Mouse (Mus musculus): ENCODE results near the gene Kdsr. TPM values are rescaled to one million over a fixed set of nuclear protein-coding genes. Genes with fewer than 3 reads are reported as not detected.
A peak's percentile ranks its signal among the peaks of the same experiment; 100 is the strongest.

Kdsr gene
- polyA plus RNA-seq (2012; rRNA removed) (7.2 and 7.9 TPM in 2 replicates), polyA plus RNA-seq (2014; fragmentation: Nextera tagmentation; extraction: Ambion mirVana) (16.2 and 17.4 TPM in 2 replicates)

GRCm38 (mm10) chr1:106759572-106760435 lies at the start of gene Kdsr:
Kdsr (minus strand) TSS chr1:106759727.
- Histone ChIP-seq H3K4me2 (replicated peaks; ENCODE audit: low read depth, low read length, severe bottlenecking) (peak within 1 kb of the TSS; percentile 94), H3K9ac (ENCODE audit: low read depth, low read length, severe bottlenecking) (peak within 1 kb of the TSS; percentile 70), H3K27me3 (ENCODE audit: control insufficient read depth, insufficient read depth, low read length) (no peaks in the 10 kb centered on the region), H3K27ac (replicated peaks; ENCODE audit: low read depth, low read length) (peak within 1 kb of the TSS; percentile 86), H3K4me3 (replicated peaks; ENCODE audit: low read length) (peak within 1 kb of the TSS; percentile 73), H3K36me3 (ENCODE audit: control insufficient read depth, insufficient read depth, low read length) (peaks cover 7% of the 10 kb centered on the region; the same call in 1 of the 2 replicates), H3K4me1 (ENCODE audit: control insufficient read depth, insufficient read depth, low read length) (peaks cover 11% of the 10 kb centered on the region; the same call in 1 of the 2 replicates), H3K9me3 (ENCODE audit: control insufficient read depth, low read length) (no peaks in the 10 kb centered on the region)
- WGBS: 2% methylated on average over 43 of the region's 51 CpGs
- DNase-seq (ENCODE audit: low spot score) (peak; percentile 97), ATAC-seq (ENCODE audit: low FRiP score, low read depth) (peak; percentile 99)
- peak; percentile 91 for TF ChIP-seq POLR2A (IDR thresholded peaks at IDR 0.05; ENCODE audit: borderline replicate concordance, extremely low read depth, insufficient read depth, insufficient read length)

- no peak for DNase-seq (ENCODE audit: low spot score)
- H3K9me3 ChIP-seq (ENCODE audit: control insufficient read depth, low read length): no peaks in the 10 kb centered on the region
- no peak overlapping the region for H3K4me2 ChIP-seq (replicated peaks; ENCODE audit: low read depth, low read length, severe bottlenecking)
- H3K27ac ChIP-seq (replicated peaks; ENCODE audit: low read depth, low read length): no peak overlapping the region
- 89% methylated on average over 3 of the region's 3 CpGs for WGBS
- no peak overlapping the region for H3K4me3 ChIP-seq (replicated peaks; ENCODE audit: low read length)
- no peak for TF ChIP-seq POLR2A (IDR thresholded peaks at IDR 0.05; ENCODE audit: borderline replicate concordance, extremely low read depth, insufficient read depth, insufficient read length)
- H3K36me3 ChIP-seq (ENCODE audit: control insufficient read depth, insufficient read depth, low read length): no peaks in the 10 kb centered on the region
- no peak overlapping the region for H3K9ac ChIP-seq (ENCODE audit: low read depth, low read length, severe bottlenecking)
- no peaks in the 10 kb centered on the region for H3K27me3 ChIP-seq (ENCODE audit: control insufficient read depth, insufficient read depth, low read length)
- peaks cover 6% of the 10 kb centered on the region; the same call in 1 of the 2 replicates for H3K4me1 ChIP-seq (ENCODE audit: control insufficient read depth, insufficient read depth, low read length)
- ATAC-seq (ENCODE audit: low FRiP score, low read depth): no peak
Observed at GRCm38 (mm10) chr1:106799931-106800330, 40.4 kb upstream of the Kdsr start.

- Histone ChIP-seq H3K9ac (ENCODE audit: low read depth, low read length, severe bottlenecking) (no peak overlapping the region), H3K36me3 (ENCODE audit: control insufficient read depth, insufficient read depth, low read length) (no peaks in the 10 kb centered on the region), H3K4me2 (replicated peaks; ENCODE audit: low read depth, low read length, severe bottlenecking) (no peak overlapping the region), H3K4me3 (replicated peaks; ENCODE audit: low read length) (no peak overlapping the region), H3K27me3 (ENCODE audit: control insufficient read depth, insufficient read depth, low read length) (no peaks in the 10 kb centered on the region), H3K9me3 (ENCODE audit: control insufficient read depth, low read length) (no peaks in the 10 kb centered on the region), H3K27ac (replicated peaks; ENCODE audit: low read depth, low read length) (no peak overlapping the region), H3K4me1 (ENCODE audit: control insufficient read depth, insufficient read depth, low read length) (peaks cover 8% of the 10 kb centered on the region; the same call in 1 of the 2 replicates)
- no peak for TF ChIP-seq POLR2A (IDR thresholded peaks at IDR 0.05; ENCODE audit: borderline replicate concordance, extremely low read depth, insufficient read depth, insufficient read length)
- DNase-seq (ENCODE audit: low spot score): no peak
- WGBS: 49% methylated on average over 1 of the region's 1 CpGs
- ATAC-seq (ENCODE audit: low FRiP score, low read depth): no peak
Observed at GRCm38 (mm10) chr1:106799406-106799805, 39.9 kb upstream of the Kdsr start.

GRCm38 (mm10) chr1:106796987-106797779 lies 37.7 kb upstream of the Kdsr start:
- peak overlapping the region; percentile 100 for H3K4me3 ChIP-seq (replicated peaks; ENCODE audit: low read length)
- DNase-seq (ENCODE audit: low spot score): no peak
- no peaks in the 10 kb centered on the region for H3K27me3 ChIP-seq (ENCODE audit: control insufficient read depth, insufficient read depth, low read length)
- no peak for ATAC-seq (ENCODE audit: low FRiP score, low read depth)
- 63% methylated on average over 7 of the region's 7 CpGs for WGBS
- 0 out of 2 replicates have a peak, but pooled peaks cover 4% of the 10 kb centered on the region for H3K36me3 ChIP-seq (ENCODE audit: control insufficient read depth, insufficient read depth, low read length)
- peak overlapping the region; percentile 97 for H3K9ac ChIP-seq (ENCODE audit: low read depth, low read length, severe bottlenecking)
- no peak for TF ChIP-seq POLR2A (IDR thresholded peaks at IDR 0.05; ENCODE audit: borderline replicate concordance, extremely low read depth, insufficient read depth, insufficient read length)
- peak overlapping the region; percentile 57 for H3K4me2 ChIP-seq (replicated peaks; ENCODE audit: low read depth, low read length, severe bottlenecking)
- 0 out of 2 replicates have a peak overlapping the region, but pooled peaks have one; percentile 93 for H3K27ac ChIP-seq (replicated peaks; ENCODE audit: low read depth, low read length)
- peaks cover 8% of the 10 kb centered on the region; the same call in 1 of the 2 replicates for H3K4me1 ChIP-seq (ENCODE audit: control insufficient read depth, insufficient read depth, low read length)
- H3K9me3 ChIP-seq (ENCODE audit: control insufficient read depth, low read length): no peaks in the 10 kb centered on the region

- H3K36me3 ChIP-seq (ENCODE audit: control insufficient read depth, insufficient read depth, low read length): 0 out of 2 replicates have a peak, but pooled peaks cover 4% of the 10 kb centered on the region
- peak within 1 kb of the TSS; percentile 67 for H3K4me2 ChIP-seq (replicated peaks; ENCODE audit: low read depth, low read length, severe bottlenecking)
- H3K4me3 ChIP-seq (replicated peaks; ENCODE audit: low read length): peak within 1 kb of the TSS; percentile 100
- peak; percentile 97 for DNase-seq (ENCODE audit: low spot score)
- no peaks in the 10 kb centered on the region for H3K9me3 ChIP-seq (ENCODE audit: control insufficient read depth, low read length)
- ATAC-seq (ENCODE audit: low FRiP score, low read depth): peak; percentile 99
- no peaks in the 10 kb centered on the region for H3K27me3 ChIP-seq (ENCODE audit: control insufficient read depth, insufficient read depth, low read length)
- peak within 1 kb of the TSS; percentile 97 for H3K9ac ChIP-seq (ENCODE audit: low read depth, low read length, severe bottlenecking)
- peaks cover 8% of the 10 kb centered on the region; the same call in 1 of the 2 replicates for H3K4me1 ChIP-seq (ENCODE audit: control insufficient read depth, insufficient read depth, low read length)
- H3K27ac ChIP-seq (replicated peaks; ENCODE audit: low read depth, low read length): peak within 1 kb of the TSS; percentile 93
- under 1% methylated on average over 20 of the region's 23 CpGs for WGBS
- TF ChIP-seq POLR2A (IDR thresholded peaks at IDR 0.05; ENCODE audit: borderline replicate concordance, extremely low read depth, insufficient read depth, insufficient read length): peak; percentile 74; the same call in 1 of the 2 replicates
Observed at GRCm38 (mm10) chr1:106796542-106796924, 37.0 kb upstream of the Kdsr start, which contains the start of gene Vps4b. Vps4b (minus strand) TSS chr1:106796728.

All from limb, embryonic 14.5 days (tissue).